Mouse (Mus musculus) heart, adult 2 months (tissue): ENCODE data around the gene Ddn. TPM values are rescaled to one million over a fixed set of nuclear protein-coding genes. Genes with fewer than 3 reads are reported as not detected.
A peak's percentile ranks its signal among the peaks of the same experiment; 100 is the strongest.

Experiments
- DNase-seq, 2 experiments: peaks; one replicate each; pipeline ENCODE4 v3.0.0; 2021
- H3K27ac ChIP-seq: fragments of 200-600 bp; 2 replicates; pipeline ENCODE4 v1.8.1; 2022
- H3K27me3 ChIP-seq: fragments of 200-500 bp; 2 replicates; pipeline ENCODE4 v1.6.1; 2012; ENCODE audit warnings: mild to moderate bottlenecking, low read length, inconsistent platforms, mixed read lengths; ENCODE audit not compliant: control insufficient read depth, insufficient read depth
- H3K36me3 ChIP-seq: fragments of 200-500 bp; 2 replicates; pipeline ENCODE4 v1.6.1; 2012; ENCODE audit warnings: low read length, inconsistent platforms; ENCODE audit not compliant: control insufficient read depth, insufficient read depth
- H3K4me1 ChIP-seq: fragments of 200-500 bp; 2 replicates; pipeline ENCODE4 v1.6.1; 2011; ENCODE audit warnings: low read length; ENCODE audit not compliant: control insufficient read depth, insufficient read depth
- H3K4me3 ChIP-seq: fragments of 200-600 bp; 2 replicates; pipeline ENCODE4 v1.8.1; 2022
- H3K79me2 ChIP-seq: fragments of 200-500 bp; replicated peaks from 2 replicates; pipeline ENCODE4 v1.6.1; 2012; ENCODE audit warnings: mild to moderate bottlenecking, inconsistent platforms, low read length, moderate library complexity, mixed read lengths; ENCODE audit not compliant: control insufficient read depth, insufficient read depth
- H3K9ac ChIP-seq: fragments of 200-500 bp; 2 replicates; pipeline ENCODE4 v1.6.1; 2012; ENCODE audit warnings: low read depth, mild to moderate bottlenecking, control low read depth, inconsistent platforms, low read length, mixed read lengths
- CTCF ChIP-seq: fragments of 200-600 bp; IDR thresholded peaks from 2 replicates; pipeline ENCODE4 v1.8.1; 2022; ENCODE audit warnings: antibody characterized with exemption, mild to moderate bottlenecking, moderate library complexity
- EP300 ChIP-seq: fragments of 200-500 bp; IDR thresholded peaks from 2 replicates; pipeline ENCODE4 v1.6.1; 2011; ENCODE audit warnings: low read depth, low read length, control low read depth; ENCODE audit not compliant: insufficient read depth
- POLR2A ChIP-seq: fragments of 200-500 bp; IDR thresholded peaks from 2 replicates; pipeline ENCODE4 v1.6.1; 2011; ENCODE audit warnings: mild to moderate bottlenecking, low read depth, low read length, control low read depth; ENCODE audit not compliant: insufficient read depth
- WGBS: fragments of 180-500 bp; shearing (Covaris S2); methylation state at CpG from one replicate; pipeline ENCODE4 v1.1.7; 2018; 5-methylcytosine and 5-hydroxymethylcytosine counted together
- intact Hi-C: fragments of 180-260 bp; cut with DNase I; formaldehyde crosslinking; loops from one replicate; pipeline ENCODE4 v1.15.1; 2025
- polyA plus RNA-seq: library from polyadenylated mRNA; depleted of rRNA; stranded (reverse); fragments of >200 nt; gene quantifications from 2 replicates; pipeline ENCODE4 v1.2.3, GENCODE M21; 2012
- total RNA-seq, 2 experiments: library from RNA; stranded (reverse); gene quantifications; 2 replicates each; pipeline ENCODE4 v1.2.3; 2021

The Ddn gene
- total and polyA plus RNA-seq, 3 experiments, result 0.23 to 0.50 (median 0.45) TPM

DNA sequence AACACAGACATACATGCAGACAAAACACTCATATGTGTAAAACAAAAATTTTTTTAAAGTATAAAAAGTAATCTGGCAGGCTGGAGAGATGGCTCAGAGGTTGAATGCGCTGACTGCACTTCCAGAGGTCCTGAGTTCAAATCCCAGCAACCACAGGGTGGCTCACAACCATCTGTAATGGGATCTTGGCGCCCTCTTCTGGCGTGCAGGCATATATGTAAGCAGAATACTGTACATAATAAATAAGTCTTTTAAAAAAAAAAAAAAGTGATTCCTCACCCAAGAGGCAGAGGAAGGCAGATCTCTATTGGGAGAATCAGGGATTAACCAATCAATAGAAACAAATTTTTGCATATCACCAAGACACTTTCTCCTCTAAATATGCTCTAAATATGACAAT, 14.1 kb upstream of the Ddn start:
- intact Hi-C loops, result no loop called here
- Histone ChIP-seq H3K4me1 (peaks cover 1% of the 10 kb centered on the region), H3K9ac (no peak overlapping the region), H3K79me2 (0 out of 2 replicates have a peak, but pooled peaks cover 3% of the 10 kb centered on the region), H3K27ac (no peak overlapping the region), H3K27me3 (no peaks in the 10 kb centered on the region), H3K36me3 (peaks cover 6% of the 10 kb centered on the region), H3K4me3 (no peak overlapping the region)
- no peak for TF ChIP-seq EP300
- TF ChIP-seq CTCF, result peak; percentile 56
- DNase-seq, result no peak
- 83% methylated on average over 3 of the region's 3 CpGs for WGBS

GRCm38 (mm10) chr15:98822147-98822546, 12.9 kb upstream of the Ddn start:
- no peak for DNase-seq
- TF ChIP-seq POLR2A, result no peak
- no peak for TF ChIP-seq EP300
- no peak for TF ChIP-seq CTCF
- 0 out of 2 replicates have a peak, but pooled peaks cover 3% of the 10 kb centered on the region for H3K79me2 ChIP-seq
- H3K4me3 ChIP-seq, result no peak overlapping the region
- peaks cover under 1% of the 10 kb centered on the region; the same call in 1 of the 2 replicates for H3K4me1 ChIP-seq
- H3K27me3 ChIP-seq, result no peaks in the 10 kb centered on the region
- intact Hi-C loops, result no loop called here
- no peak overlapping the region for H3K27ac ChIP-seq
- no peak overlapping the region for H3K9ac ChIP-seq
- no peaks in the 10 kb centered on the region; the same call in 1 of the 2 replicates for H3K36me3 ChIP-seq
- 93% methylated on average over 5 of the region's 5 CpGs for WGBS

DNA sequence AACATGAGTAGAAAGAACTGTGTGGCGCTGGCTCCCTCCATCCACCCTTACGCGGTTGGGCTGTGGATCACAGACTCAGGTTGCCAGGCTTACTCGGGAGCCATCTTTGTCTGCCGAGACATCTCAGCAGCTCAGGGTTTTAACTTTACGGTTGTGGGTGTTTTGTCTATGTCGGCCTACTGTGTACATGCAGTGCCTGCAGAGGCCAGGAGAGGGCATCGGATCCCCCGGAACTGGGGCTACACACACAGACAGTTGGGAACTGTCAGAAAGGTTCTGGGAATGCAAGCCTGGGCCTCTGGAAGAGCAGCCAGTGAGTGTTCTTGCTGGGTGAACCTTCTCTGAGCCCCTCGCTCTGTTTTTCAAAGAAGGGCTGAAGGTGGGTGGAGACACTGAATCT, 12.1 kb upstream of the Ddn start:
- TF ChIP-seq EP300, result no peak
- no peak for TF ChIP-seq POLR2A
- TF ChIP-seq CTCF, result peak; percentile 66
- H3K27ac ChIP-seq, result no peak overlapping the region
- no peaks in the 10 kb centered on the region for H3K27me3 ChIP-seq
- no peak for DNase-seq
- H3K4me1 ChIP-seq, result no peaks in the 10 kb centered on the region
- no peak overlapping the region for H3K4me3 ChIP-seq
- H3K36me3 ChIP-seq, result no peaks in the 10 kb centered on the region; the same call in 1 of the 2 replicates
- no peak overlapping the region for H3K9ac ChIP-seq
- intact Hi-C loops, result no loop called here
- 53% methylated on average over 10 of the region's 10 CpGs for WGBS
- 0 out of 2 replicates have a peak, but pooled peaks cover 3% of the 10 kb centered on the region for H3K79me2 ChIP-seq

DNA sequence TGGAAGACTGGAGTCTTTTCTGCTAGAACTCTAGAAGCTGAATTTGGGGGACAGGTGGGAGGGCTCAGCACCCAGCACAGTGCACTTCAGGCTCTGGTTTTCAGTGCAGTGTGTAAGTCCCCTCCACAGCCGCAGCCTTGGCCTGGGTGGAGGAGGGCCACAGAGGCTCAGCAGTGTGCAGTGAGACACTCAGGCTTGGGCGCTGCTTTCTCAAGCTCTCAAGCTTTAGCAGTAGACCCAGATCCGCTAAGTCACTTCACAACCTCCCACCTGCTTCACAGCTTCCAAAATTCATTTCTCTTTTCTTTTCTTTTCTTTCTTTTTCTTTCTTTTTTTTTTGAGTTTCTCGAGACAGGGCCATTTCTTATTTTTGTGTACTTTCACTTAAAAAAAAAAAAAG, 11.6 kb upstream of the Ddn start:
- Histone ChIP-seq H3K36me3 (no peaks in the 10 kb centered on the region; the same call in 1 of the 2 replicates), H3K4me1 (no peaks in the 10 kb centered on the region), H3K79me2 (0 out of 2 replicates have a peak, but pooled peaks cover 3% of the 10 kb centered on the region), H3K4me3 (no peak overlapping the region), H3K27ac (no peak overlapping the region), H3K27me3 (no peaks in the 10 kb centered on the region), H3K9ac (no peak overlapping the region)
- intact Hi-C loops, result no loop called here
- whole genome bisulfite sequencing, result 77% methylated on average over 4 of the region's 4 CpGs
- DNase-seq, result no peak
- no peak for TF ChIP-seq EP300

- Histone ChIP-seq H3K79me2 (no peaks in the 10 kb centered on the region), H3K27me3 (no peaks in the 10 kb centered on the region), H3K36me3 (no peaks in the 10 kb centered on the region; the same call in 1 of the 2 replicates), H3K4me1 (no peaks in the 10 kb centered on the region), H3K27ac (no peak overlapping the region), H3K9ac (no peak overlapping the region), H3K4me3 (no peak overlapping the region)
- TF ChIP-seq EP300 (no peak), POLR2A (no peak), CTCF (no peak)
- intact Hi-C loops, result no loop called here
- DNase-seq, result no peak
- WGBS, result 86% methylated on average over 7 of the region's 7 CpGs
Measured at GRCm38 (mm10) chr15:98818171-98818570, 8.9 kb upstream of the Ddn start.

- H3K36me3 ChIP-seq, result no peaks in the 10 kb centered on the region; the same call in 1 of the 2 replicates
Measured at GRCm38 (mm10) chr15:98812741-98813424, 3.6 kb upstream of the Ddn start.

More at GRCm38 (mm10) chr15:98812741-98813424, 3.6 kb upstream of the Ddn start:
- WGBS, result 90% methylated on average over 20 of the region's 20 CpGs
- no peak overlapping the region for H3K4me3 ChIP-seq
- DNase-seq, result no peak
- no peaks in the 10 kb centered on the region for H3K4me1 ChIP-seq
- no peak overlapping the region for H3K27ac ChIP-seq
- no peaks in the 10 kb centered on the region; the same call in 1 of the 2 replicates for H3K27me3 ChIP-seq
- no peak overlapping the region for H3K9ac ChIP-seq
- no peaks in the 10 kb centered on the region for H3K79me2 ChIP-seq
- intact Hi-C loops, result no loop called here
- TF ChIP-seq EP300, result no peak
- no peak for TF ChIP-seq CTCF
- TF ChIP-seq POLR2A, result no peak
